Mouse (Mus musculus) large intestine, adult 2 months (tissue): ENCODE measurements around the gene Carmil2. TPM values are rescaled to one million over a fixed set of nuclear protein-coding genes. Genes with fewer than 3 reads are reported as not detected.

Experiments
- DNase-seq: peaks from one replicate; pipeline ENCODE4 v3.0.0-alpha.2; 2012; ENCODE audit warnings: low read depth, low spot score
- WGBS: fragments of 180-500 bp; shearing (Covaris S2); methylation state at CpG from one replicate; pipeline ENCODE4 v1.1.7; 2018; 5-methylcytosine and 5-hydroxymethylcytosine counted together
- polyA plus RNA-seq: library from polyadenylated mRNA; depleted of rRNA; stranded (reverse); fragments of >200 nt; gene quantifications from 2 replicates; pipeline ENCODE4 v1.2.3, GENCODE M21; 2012; rRNA removed

Carmil2 gene
- polyA plus RNA-seq: 4.1 and 4.3 TPM in 2 replicates

DNA sequence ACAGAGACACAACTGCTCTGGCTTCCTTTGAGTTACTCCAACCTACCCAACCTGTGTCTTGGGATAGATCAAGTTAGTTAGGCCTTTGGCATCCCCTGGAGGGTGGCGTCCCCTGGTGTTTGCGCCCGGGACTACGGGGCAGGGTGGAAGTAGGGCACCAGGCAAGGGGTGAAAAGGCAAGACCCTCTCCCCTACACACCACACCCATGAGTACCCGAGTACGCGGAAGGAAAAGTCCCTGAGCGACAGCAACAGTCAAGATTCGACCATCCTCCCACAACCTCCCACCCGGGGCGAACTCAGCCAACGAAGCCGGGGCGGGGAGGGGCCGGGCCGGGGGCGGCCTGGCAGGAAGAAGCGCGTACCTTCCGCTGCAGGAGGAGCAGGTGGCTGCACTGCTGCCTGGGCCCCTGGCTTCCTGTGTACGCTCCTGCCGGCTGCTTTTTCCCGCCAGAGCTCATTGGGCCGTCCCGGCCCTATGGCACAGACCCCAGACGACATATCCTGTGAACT is at the start of gene Carmil2:
Gene Carmil2, plus strand, starts transcription at position 479 of the 513 bp plus-strand sequence.
- WGBS: 8% methylated on average over 26 of the region's 26 CpGs
- DNase-seq: no peak

DNA sequence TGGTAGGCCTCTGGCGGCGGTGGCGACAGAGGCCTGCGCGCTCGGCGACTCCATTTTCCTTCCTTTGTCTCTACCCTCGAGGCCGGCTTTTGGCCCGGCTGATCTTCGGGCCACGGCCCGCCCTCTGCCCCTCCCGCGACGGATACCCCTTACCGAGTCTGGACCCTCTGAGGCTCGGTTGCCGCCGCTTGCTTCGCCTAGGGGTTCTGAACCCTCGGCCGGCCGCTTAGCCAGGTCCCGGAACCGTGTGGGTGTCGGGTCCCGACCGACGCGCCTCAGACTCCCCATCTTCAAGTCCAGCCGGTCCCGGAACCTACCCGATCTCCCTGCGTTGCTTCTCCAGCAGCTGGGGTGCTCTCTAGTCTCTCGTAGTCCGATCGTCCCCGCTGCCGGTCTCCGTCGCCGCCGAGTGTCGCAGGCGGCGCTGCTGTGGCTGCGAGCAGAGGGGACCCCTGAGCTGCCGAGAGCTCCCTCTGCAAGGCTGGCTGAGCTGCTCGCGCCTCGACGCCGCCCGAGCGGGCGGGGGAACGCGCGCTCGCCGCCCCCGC is 49.0 kb upstream of the Carmil2 start, which contains the start of gene Agrp:
Gene Agrp, minus strand, starts transcription at position 431 of the 548 bp plus-strand sequence.
- WGBS: 1% methylated on average over 61 of the region's 63 CpGs
- no peak for DNase-seq

DNA sequence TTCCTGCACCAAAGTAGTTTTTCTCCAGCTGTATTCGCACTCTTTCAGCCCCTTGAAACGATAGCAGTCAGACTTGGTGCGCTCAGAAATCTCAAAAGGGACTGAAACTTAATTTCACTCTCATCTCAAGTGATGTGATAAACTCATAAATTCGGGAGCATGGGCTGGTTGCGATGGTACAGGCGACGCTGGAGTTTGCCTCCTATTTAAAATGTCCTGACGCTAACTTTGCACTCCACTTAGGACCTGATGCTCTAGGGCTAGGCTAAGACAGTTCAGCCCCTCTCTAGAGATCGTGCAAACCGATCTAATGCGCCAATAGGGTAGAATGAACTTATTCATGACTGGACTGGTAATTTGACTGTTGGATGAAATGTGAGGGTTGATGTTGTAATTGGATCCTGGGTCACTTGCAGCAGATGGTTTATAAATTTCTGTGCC is 48.5 kb upstream of the Carmil2 start:
- 0% methylated on average over 11 of the region's 11 CpGs for WGBS
- no peak for DNase-seq

DNA sequence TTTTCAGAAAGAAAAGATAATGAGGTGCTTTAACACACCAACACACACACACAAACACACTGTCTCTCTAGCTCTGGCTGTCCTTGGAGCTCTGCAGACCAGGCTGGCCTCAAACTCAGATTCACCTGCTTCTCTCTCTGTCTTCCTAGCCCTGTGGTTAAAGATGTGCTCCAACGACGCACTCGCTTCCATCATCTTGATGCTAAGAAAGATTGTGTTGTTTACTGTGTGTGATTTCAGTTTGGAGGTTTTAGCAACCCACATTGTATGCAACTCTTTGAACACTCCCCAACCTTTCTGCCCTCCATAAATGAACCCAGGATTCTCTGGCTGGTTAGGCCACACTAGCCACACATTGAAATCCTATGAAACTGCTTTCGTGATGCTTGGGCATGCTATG is 47.6 kb upstream of the Carmil2 start:
- 72% methylated on average over 4 of the region's 4 CpGs for WGBS
- DNase-seq: no peak

DNA sequence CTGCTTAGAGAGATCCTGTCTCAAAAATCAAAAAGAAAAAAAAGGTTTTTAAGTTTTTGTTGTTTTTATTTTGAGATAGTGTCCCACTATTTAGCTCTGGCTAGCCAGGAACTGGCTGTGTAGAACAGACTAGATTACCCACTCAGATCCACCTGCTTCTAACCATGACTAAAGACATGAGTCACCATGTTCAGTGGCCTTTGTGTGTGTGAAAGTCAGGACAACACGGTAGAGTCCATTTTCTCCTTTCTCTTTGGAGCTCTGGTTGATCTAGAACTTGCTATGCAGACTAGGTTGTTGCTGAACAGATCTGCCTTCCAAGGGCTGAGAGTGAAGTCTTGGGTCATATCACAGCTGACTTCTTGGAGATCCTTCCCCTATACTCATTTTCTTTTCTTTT is 46.2 kb upstream of the Carmil2 start:
- DNase-seq: no peak
- WGBS: 26% methylated on average over 1 of the region's 1 CpGs

DNA sequence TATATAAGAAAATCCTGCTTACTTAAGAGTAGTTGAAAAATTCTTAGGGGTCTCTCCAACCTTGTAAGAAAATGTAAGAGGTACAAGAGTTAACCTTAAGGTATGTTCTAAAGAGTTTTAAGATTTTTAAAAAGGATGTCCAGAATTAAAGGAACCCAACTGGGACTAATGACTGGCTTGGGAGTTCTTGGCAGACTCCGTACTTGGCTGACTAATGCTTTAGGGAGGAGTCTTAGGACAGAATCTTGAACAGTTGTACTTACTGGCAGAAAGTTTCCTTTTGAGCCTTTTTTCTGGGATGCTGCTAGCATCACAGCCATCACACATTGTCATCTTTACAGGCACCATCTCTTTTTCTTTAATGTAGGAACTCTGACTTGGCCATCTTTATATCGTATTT is 45.6 kb upstream of the Carmil2 start:
- no peak for DNase-seq

DNA sequence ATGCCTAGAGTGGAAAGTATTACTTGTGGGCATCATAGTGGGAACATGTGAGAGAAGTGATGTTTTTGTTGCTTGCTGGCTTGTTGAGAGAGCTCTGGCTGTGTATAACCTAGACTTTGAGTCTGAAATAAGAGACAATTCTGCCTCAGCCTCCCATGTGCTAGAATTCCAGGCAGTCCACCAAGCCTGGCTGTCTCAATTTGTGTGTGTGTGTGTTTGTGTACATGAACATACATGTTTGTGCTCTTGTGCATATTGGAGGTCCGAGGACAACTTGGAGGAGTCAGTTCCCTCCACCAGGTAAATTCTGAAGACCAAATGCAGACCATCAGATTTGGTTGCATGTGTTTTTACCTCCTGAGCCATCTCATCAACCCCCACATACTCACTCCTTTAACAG is 40.9 kb upstream of the Carmil2 start:
- 94% methylated on average over 1 of the region's 1 CpGs for WGBS
- DNase-seq: no peak

More for the DNA sequence above, 45.6 kb upstream of the Carmil2 start:
- 49% methylated on average over 2 of the region's 2 CpGs for WGBS

DNA sequence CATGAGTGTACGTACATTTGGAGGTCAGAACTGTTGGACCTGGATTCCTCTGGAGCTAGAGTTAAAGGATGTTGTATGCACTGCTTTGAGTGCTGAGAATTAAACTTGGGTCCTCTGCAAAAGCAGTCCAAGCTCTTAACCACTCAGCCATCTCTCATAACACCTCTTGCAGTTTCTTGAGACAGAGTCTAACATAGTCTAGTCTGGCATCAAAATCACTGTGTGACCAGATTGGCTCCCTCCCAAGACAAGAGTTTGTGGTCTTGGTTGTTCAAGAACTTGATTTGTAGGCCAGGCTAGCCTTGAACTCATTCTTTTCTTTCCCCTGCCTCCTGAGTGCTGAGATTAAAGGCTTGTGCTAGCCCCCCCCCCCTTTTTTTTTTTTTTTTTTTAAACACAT is 37.1 kb upstream of the Carmil2 start:
- 100% methylated on average over 1 of the region's 1 CpGs for WGBS
- DNase-seq: no peak

DNA sequence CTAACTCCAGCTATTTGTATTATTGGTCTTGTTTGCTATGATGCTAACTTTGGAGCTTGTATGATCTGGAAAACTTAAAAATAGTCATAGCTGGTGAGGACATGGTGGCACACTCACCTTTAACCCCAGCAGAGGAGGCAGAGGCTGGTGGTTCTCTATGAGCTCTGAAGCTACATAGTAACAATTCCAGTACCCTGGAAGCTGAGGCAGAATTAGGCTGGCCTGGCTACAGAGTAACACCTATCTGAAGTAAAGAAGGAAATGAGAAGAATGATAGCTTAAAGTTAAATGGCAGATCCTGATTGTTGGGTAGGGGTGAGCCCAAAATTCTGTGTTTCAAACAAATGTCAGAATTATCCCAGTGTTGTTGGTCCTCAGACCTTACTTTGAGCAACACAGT is 28.4 kb upstream of the Carmil2 start:
- DNase-seq: no peak

DNA sequence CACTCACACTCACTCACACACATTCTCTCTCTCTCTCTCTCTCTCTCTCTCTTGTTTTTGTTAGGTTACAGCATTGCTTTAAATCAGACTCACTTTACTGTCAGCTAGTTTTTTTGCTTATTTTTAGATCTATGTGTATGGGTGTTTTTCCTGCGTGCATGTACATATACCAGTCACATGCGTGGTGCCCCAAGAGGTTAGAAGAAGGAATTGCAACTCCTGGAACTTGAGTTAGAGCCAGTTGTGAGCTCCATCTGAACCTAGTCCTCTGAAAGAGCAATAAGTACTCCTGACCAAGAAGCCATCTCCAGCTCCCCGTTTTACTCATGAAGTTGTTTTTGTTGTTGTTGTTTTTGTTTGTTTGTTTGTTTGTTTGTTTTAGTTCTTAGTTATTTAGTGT is 24.9 kb upstream of the Carmil2 start:
- WGBS: 56% methylated on average over 3 of the region's 3 CpGs
- no peak for DNase-seq

DNA sequence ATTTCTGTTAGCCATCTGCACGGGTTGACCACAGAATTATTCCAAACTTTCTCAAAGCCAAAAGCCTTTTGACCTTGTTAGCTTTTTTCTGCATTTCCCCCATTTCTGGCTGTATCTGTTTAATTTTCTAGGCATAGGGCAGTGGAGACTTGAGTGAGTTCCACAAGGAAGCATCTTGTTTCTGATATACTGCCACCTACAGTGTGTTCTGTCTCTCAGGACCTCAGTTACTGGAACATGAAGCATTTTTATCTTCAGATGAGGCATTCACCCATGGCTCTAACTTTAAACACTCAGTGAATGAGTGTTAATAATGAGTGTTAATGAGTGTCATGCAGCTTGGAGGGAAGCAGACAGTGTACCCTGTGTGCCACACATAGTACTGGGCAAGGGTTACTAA is 8.2 kb upstream of the Carmil2 start:
- 65% methylated on average over 1 of the region's 1 CpGs for WGBS
- DNase-seq: no peak

DNA sequence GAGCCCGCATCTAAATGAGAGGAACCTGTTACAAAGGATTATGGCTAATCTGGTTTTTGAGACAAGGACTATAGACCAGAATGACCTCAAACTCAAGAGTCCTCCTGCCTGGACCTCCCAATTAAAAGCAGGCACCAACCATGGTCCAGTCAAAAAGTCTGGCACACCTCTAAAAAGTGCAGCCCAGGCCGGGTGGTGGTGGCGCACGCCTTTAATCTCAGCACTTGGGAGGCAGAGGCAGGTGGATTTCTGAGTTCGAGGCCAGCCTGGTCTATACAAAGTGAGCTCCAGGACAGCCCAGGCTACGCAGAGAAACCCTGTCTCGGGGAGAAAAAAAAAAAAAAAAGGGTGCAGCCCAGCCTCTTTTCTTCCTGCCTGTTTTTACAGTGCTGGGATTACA is 749 bp upstream of the Carmil2 start:
- 67% methylated on average over 7 of the region's 7 CpGs for WGBS
- DNase-seq: no peak

DNA sequence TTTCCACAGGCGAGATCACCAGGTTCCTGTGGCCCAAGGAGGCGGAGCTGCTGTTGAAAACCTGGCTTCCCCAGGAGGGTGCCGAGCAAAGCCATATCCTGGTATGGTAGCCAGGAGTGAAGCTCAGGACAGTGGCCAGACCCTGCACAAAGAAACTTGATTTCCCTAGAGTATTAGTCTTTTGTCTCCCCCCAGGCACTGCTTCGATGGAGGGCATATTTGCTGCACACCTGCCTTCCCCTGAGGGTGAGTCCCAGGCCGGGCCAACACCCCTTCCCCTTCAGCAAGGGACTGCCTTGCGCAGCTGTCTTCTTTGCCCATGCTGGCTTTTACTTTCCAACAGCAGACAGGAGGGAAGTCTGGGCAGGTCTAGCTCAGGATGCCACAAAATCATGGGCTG is 477 bp downstream of the Carmil2 start:
- DNase-seq: no peak
- WGBS: 54% methylated on average over 6 of the region's 6 CpGs

DNA sequence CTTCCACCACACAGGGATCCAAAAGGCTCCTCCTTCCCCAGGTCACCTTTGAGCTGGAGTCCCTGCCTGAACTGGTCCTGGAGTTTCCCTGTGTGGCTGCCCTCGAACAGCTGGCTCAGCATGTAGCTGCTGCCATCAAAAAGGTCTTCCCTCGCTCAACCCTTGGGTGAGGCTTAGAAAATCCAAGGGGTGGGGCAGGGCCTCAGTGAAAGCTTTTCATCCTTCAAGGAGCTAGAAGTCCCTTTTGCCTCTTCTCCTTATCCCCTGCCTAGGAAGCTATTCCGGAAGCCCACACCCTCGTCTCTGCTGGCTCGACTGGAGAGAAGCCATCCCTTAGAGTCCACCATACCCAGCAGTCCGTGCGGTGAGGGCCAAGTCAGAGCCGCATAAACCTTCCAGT is 1.4 kb downstream of the Carmil2 start:
- DNase-seq: no peak
- WGBS: 67% methylated on average over 8 of the region's 8 CpGs

DNA sequence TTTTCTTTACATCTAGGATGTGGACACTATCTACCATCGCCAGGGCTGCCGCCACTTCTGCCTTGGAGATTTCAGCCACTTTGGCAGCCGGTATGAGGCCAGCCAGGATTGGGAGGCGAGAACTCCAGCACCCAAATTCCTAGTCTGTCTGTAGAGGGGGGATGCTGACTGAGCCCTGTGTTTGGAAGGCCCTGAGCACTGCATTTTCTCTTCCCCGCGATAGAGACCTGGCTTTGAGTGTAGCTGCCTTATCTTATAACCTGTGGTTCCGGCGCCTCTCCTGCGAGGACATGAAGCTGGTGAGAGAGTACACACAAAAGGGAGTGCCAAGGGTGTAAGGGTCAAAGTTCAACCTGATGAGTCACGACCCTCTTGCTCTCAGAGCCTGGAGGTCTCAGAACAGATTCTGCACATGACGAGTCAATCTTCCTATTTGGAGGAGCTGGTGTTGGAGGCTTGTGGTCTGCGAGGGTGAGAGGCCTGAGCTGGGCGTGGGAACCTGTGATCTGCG is 2.2 kb downstream of the Carmil2 start:
- DNase-seq: no peak
- WGBS: 44% methylated on average over 14 of the region's 14 CpGs

DNA sequence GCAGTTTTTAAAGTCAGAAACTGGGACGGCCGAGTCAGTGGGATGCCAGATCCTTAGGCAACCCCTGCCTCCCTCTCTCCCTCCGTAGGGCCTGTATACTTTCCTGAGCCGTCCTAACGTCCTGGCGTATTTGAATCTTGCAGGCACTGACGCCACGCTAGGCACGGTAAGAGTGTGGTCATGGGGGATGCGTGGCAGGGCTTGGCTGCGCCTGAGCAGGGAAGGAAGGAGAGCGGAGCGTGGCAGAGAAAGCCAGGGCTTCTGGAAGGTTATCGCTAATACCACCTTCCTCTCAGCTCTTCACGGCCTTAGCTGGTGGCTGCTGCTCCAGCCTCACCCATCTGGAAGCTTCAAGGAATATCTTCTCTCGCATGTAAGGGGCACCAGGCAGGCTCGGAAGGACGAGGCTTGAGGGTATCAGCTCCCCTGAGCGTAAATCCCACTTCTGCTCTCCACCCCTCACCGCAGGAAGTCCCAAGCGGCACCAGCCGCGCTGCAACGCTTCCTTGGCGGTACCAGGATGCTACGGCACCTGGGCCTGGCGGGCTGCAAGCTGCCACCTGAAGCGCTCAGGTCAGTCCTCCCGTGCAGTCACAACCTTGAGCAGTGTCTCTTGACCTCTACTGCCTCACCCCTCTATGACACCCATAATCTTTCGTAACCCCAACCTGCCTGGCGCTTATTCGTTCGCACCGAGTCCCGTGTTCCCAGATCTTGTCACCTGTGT is 3.3 kb downstream of the Carmil2 start:
- no peak for DNase-seq
- 68% methylated on average over 35 of the region's 35 CpGs for WGBS

DNA sequence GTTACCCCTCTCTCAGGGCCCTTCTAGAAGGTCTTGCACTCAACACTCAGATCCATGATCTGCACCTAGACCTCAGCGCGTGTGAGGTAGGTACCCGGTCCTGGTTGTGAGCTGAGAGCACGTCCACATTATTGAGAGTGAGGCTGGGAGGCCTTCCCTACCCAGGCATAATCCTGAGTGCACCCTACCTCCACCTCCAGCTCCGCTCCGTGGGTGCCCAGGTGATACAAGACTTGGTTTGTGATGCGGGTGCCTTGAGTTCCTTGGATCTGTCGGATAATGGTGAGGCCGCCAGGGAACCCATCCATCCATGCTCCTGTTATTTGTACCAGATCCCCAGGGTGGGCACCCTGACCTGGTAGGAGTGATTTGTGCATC is 3.9 kb downstream of the Carmil2 start:
- WGBS: 89% methylated on average over 9 of the region's 9 CpGs
- no peak for DNase-seq

DNA sequence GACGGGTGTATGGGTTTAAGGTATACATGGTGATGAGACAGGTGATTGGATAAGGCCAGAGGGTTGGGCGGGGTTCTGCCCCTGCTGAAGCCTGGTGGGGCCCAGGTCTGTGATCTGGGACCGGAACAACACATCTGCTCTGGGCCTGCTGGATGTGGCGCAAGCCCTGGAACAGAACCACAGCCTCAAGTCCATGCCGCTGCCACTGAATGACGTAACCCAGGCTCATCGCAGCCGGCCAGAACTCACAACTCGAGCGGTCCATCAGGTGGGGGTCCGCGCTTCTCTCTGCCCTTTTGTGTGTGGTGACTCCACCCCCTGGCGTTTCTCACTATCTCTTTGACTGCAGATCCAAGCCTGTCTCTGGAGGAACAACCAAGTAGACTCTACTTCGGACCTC is 4.9 kb downstream of the Carmil2 start:
- 82% methylated on average over 14 of the region's 14 CpGs for WGBS
- no peak for DNase-seq

DNA sequence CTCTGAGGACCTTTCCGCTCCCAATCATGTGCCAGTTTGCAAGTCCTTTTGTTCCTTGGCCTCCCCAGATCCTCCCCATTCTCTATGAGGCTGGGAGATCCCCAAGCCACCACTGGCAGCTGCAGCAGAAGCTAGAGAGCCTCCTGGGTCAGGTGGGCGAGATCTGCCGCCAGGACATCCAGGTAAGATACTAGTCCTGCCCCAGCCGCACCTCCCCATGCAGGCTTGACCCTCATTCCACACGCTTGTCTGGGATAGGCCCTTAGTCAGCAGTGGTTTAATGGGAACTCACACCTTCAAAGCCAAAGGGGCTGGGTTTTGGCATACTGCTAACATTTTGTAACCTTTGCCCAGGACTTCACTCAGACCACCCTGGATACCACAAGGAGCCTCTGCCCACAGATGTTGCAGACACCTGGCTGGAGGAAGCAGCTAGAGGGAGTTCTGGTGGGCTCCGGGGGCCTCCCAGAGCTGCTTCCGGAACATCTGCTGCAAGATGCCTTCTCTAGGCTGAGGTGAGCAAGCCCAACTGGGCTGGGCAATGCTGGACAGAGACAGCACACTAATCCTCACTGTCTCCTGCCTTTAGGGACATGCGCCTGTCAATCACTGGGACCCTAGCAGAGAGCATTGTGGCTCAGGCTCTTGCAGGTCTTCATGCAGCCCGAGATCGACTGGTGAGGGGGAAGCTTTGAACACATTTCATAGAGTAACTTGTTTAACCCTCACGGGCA is 6.5 kb downstream of the Carmil2 start:
- no peak for DNase-seq
- 85% methylated on average over 11 of the region's 11 CpGs for WGBS

DNA sequence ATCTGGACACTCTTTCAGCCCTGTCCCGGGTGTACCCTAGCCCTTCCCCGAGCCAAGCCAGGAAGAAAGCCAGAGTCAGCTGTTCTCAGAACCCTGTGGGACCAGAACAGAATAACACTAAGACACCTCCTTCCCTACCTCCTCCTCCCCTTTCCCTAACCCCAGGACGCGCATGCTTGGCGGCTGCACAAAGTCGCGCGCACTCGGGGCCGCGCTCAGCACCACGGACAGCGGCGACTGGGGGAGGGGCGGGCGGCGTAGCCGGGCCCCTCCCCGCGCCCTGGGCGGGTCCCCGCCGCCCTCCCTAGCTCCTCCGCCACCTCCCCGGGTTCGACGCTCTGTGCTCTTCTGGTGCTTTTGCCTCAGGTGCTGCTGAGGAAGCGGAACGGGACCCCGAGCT is 7.6 kb downstream of the Carmil2 start:
- no peak for DNase-seq
- WGBS: 4% methylated on average over 29 of the region's 30 CpGs
